Mouse (Mus musculus): ENCODE data around the gene Eno2.
"Not testable (repeated sequence)": the region's sequence is repeated elsewhere in the genome, so short reads cannot be mapped to it uniquely, and the experiment has no call there.

Gene Eno2

GRCm38 (mm10) chr6:124805341-124806321 lies 36.2 kb upstream of the Eno2 start:
- peak; percentile 96 for DNase-seq (ENCODE audit: low spot score)

DNA sequence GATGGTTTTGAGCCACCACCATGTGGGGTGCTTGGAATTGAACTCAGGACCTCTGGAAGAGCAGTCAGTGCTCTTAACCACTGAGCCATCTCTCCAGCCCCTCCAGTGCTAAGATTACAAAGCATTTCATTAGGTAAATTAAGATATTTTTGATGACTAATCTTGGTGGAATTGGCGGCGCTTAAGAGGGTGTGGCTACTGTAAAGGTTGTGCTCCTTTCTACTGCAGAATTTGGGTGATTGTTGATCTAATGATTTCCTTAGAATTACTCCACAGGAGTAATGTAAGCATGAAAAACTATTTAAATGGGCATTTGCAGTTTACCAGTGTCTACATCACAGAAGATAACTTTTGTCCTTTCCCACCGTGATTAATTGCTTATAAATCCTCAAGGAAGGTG lies 34.9 kb upstream of the Eno2 start:
- peak; percentile 49 for DNase-seq (ENCODE audit: low spot score)

DNA sequence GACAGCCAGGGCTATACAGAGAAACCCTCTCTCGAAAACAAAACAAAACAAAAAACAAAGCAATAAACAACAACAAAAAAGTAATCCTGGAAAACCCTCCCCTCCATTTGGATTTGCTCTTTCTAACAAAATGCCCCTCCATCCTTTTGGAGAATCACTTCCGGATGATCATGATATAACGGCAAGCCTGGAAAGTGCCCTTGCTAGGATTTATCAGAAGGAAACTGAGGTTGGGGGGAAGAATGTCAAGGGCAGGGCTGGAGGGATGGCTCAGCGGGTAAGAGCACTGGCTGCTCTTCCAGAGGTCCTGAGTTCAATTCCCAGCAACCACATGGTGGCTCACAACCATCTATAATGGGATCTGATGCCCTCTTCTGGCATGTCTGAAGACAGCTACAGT lies 34.2 kb upstream of the Eno2 start:
- not testable (repeated sequence) for DNase-seq (ENCODE audit: low spot score)

DNA sequence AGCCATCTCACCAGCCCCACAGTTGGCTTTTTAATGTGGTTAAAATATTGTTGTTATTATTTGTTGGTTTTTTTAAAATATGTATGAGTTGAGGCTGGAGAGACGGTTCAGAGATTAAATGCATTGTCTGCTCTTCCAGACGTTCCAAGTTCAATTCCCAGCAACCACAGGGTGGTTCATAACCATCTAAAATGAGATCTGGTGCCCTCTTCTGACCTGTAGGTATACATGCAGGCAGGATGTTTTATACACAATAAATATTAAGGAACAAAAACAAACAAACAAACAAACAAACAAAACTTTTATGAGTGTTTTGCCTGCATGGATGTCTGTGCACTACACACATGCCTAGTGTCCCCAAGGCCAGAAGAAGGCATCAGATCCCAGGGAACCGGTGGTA lies 33.6 kb upstream of the Eno2 start:
- no peak for DNase-seq (ENCODE audit: low spot score)

GRCm38 (mm10) chr6:124802400-124802799 lies 32.9 kb upstream of the Eno2 start:
- DNase-seq (ENCODE audit: low spot score): not testable (repeated sequence)

- no peak for DNase-seq (ENCODE audit: low spot score)
Measured at GRCm38 (mm10) chr6:124796200-124796599, 26.7 kb upstream of the Eno2 start.

DNA sequence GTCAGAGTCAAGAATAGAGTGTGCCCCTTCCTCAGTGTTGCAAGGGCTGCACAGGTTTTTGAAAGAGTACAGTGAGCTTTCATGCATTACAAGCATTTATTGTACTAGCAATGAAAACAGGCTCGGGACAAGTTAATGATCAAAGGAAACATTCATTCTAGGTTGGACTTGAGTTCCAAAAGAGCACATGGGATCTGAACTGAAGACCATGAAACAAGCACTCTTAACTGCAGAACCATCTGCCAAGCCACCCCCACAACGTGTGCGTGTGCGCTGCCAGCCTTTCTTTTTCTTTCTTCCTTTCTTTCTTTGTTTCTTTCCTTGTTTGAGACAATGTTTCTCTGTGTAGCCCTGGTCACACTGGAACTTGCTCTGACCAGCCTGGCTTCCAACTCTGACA lies 26.3 kb upstream of the Eno2 start:
- no peak for DNase-seq (ENCODE audit: low spot score)

- DNase-seq (ENCODE audit: low spot score): no peak
Measured at GRCm38 (mm10) chr6:124791911-124792310, 22.4 kb upstream of the Eno2 start.

DNA sequence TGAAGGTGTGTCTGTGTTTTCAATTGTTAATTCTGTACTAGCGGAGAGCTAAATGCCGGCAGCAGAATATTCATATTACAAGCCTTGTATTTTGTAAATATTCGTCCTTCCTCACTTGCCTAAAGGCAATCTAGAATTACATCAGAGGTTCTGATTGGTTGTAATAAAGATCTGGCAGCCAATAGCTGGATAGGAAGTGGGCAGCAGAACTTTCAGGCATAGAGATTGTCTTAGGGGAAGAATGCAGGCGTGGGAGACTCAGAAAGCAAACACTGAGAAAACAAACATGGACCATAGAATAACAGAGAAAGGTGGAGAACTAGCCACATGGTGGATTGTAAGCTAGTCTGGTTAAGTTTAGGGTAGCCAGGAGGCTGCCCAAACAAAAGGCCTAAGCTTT lies 20.6 kb upstream of the Eno2 start:
- DNase-seq (ENCODE audit: low spot score): no peak

GRCm38 (mm10) chr6:124789519-124789918 lies 20.0 kb upstream of the Eno2 start:
- DNase-seq (ENCODE audit: low spot score): no peak

GRCm38 (mm10) chr6:124787722-124788121 lies 18.2 kb upstream of the Eno2 start:
- DNase-seq (ENCODE audit: low spot score): no peak

GRCm38 (mm10) chr6:124786756-124787420 lies 17.4 kb upstream of the Eno2 start:
- DNase-seq (ENCODE audit: low spot score): no peak

DNA sequence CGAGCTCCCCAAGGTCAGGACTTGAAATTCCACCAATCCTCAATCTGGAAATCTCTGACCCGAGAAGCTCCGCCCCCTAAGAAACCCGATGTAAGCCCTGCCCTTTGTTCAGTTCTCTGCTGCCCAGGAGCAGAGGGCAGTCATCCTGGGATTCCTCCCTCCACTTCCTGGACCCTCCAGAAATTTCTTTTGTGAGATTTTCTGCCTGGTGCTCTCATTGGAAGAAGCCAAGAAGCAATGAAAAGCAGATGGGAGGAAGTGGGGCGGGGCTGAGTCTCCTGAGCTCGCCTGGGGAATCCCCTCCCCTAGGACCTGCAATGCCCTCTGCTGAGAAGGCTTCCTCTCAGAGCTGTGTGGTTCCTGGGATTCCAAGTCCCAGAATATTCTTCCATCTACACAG lies 13.0 kb upstream of the Eno2 start:
- DNase-seq (ENCODE audit: low spot score): peak; percentile 67

GRCm38 (mm10) chr6:124780917-124781316 lies 11.4 kb upstream of the Eno2 start:
- DNase-seq (ENCODE audit: low spot score): no peak

DNA sequence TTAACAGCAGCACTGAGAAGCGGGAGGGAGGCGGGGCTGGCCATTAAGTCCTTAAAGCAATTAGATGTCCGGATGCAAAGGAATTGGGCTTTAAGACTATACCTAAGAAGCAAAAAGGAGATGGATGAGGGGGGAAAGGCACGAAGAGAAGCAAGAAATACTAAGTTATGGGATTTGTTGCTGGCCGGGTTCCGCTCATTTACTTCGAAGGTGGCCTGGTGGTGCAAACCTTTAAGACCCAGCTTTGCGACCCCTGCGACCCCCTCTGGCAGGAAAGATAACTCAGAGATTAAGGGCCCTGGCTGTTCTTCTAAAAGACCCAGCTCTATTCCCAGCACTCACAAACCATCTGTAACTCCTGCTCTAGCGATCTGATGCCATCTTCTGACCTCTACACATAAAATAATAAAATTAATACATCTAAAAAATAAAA lies 10.5 kb upstream of the Eno2 start:
- no peak for DNase-seq (ENCODE audit: low spot score)

DNA sequence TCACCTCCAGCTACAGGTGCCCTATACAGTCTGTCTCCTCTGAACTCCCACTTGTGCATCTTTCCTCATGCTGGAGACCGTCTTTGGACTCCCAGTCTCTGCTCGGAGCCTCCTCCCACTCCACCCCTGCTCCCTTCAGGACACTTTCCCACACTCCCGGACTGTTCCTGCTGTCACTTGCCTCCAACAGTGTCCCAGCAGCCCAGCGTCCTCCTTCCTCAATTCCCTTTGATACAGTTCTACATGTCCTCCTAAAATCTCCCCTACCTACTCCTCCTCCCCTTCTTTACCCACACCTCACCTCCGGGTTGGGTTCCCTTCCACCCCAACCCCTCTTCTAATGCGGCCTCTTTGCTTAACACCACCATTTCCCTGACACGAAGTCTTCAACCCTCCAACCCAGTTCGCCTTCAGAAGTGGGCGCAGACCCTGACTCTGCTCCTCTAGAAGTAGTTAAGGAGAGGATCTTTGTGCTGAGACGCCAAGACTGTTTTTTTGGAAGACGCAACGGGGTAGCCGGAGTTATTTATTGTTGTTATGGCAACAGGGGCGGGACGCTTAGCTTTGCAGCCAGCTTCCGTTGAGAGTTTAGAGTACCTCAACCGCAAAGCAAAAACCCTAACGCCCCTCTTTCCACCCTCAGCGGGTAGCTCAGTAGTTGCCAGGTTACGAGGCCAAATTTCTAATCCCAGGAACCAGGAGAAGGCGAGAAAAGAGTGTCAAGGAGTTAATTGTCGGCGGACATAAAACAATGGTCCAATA lies 9.9 kb upstream of the Eno2 start, which contains the start of gene Lrrc23:
Gene Lrrc23 (minus strand): TSS at position 506 of the 762 bp plus-strand sequence.
- DNase-seq (ENCODE audit: low spot score): no peak

DNA sequence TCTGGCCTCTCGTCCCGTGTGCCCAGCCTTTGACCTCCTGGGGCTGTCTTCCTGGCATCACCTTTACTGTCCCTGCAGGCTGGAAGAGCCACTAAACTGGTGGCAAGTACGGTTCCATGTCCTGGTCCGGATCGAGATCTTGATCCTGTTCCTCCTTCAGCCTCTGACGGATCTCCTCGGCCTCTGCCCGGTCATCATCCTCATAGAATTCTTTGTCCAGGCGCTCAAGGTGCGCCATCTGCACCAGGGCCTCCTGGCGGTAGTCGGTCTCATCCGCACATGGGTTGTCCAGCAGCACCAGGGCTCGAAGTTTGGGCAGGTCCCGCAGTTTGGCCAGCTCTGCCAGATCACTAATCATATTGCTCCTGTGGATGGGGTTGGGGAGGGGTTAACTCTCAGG lies 1.0 kb upstream of the Eno2 start:
- DNase-seq (ENCODE audit: low spot score): no peak

GRCm38 (mm10) chr6:124770013-124770412 lies 540 bp upstream of the Eno2 start:
- DNase-seq (ENCODE audit: low spot score): no peak

- DNase-seq (ENCODE audit: low spot score): peak; percentile 18
Measured at GRCm38 (mm10) chr6:124768704-124769044, 799 bp downstream of the Eno2 start.

- DNase-seq (ENCODE audit: low spot score): peak; percentile 12
Measured at GRCm38 (mm10) chr6:124767920-124768703, 1.4 kb downstream of the Eno2 start.

DNA sequence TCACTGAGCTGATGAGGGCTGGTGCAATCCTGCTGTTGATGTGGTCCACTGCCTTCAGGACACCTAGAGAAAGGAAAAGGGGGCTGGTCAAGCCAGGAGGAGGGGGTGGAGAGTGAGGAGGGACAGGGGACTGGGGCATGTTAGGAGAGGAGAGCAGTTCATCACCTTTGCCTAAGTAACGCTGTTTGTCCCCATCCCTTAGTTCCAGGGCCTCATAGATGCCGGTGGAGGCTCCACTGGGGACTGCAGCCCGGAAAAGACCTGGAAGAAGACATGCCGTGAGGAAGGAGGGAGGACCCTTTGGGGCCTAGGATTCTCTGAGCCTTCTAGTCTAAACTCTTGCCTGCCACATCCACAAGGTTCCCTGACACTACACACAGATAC lies 1.9 kb downstream of the Eno2 start:
- DNase-seq (ENCODE audit: low spot score): no peak

DNA sequence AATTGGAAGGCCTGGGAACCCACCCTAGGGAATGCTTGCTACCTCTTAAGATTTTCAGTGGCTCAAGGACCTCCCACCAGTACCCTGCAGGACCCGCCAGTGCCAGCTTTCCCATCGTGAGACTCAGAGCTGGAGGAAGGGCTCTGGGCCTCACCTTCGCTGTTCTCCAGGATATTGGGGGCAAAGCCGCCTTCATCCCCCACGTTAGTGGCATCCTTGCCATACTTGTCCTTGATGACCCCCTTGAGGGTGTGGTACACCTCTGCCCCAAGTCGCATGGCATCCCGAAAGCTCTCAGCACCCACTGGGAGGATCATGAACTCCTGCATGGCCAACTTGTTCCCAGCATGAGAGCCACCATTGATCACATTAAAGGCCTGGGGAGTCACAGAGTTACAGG lies 3.5 kb downstream of the Eno2 start:
- DNase-seq (ENCODE audit: low spot score): no peak

Data from MN1 (cell line).